Mouse (Mus musculus) MEL (cell line): ENCODE results near the gene Chrng. TPM values are rescaled to one million over a fixed set of nuclear protein-coding genes. Genes with fewer than 3 reads are reported as not detected.

ENCODE experiments used
- DNase-seq: peaks from one replicate; pipeline ENCODE4 v3.0.0; 2011; ENCODE audit warnings: low read depth, low spot score
- H3K27ac ChIP-seq: 2 replicates; pipeline ENCODE4 v1.5.1; 2012; ENCODE audit warnings: low read depth, mild to moderate bottlenecking, control low read depth, low read length, moderate library complexity; ENCODE audit not compliant: control insufficient read depth
- H3K27me3 ChIP-seq, 2 experiments: fragments of 150-350 bp in 1 of 2; sonication (generic) in 1 of 2; 2 replicates each; pipeline ENCODE4 v1.6.1; 2012; ENCODE audit warnings: low read length in 2 of 2, mild to moderate bottlenecking in 2 of 2, improper control_type of control experiment in 1 of 2, moderate library complexity in 1 of 2; ENCODE audit not compliant: insufficient read depth in 2 of 2, control insufficient read depth in 1 of 2
- H3K36me3 ChIP-seq, 2 experiments: 2 replicates each; pipeline ENCODE4 v1.6.1; 2012 to 2014; ENCODE audit warnings: low read length in 2 of 2, improper control_type of control experiment in 1 of 2, inconsistent platforms in 1 of 2, mild to moderate bottlenecking in 1 of 2; ENCODE audit not compliant: insufficient read depth in 2 of 2, control insufficient read depth in 1 of 2
- H3K4me1 ChIP-seq, 2 experiments: fragments of 150-350 bp in 1 of 2; sonication (generic) in 1 of 2; 2 replicates each; pipeline ENCODE4 v1.6.1; 2012; ENCODE audit warnings: low read length in 2 of 2, improper control_type of control experiment in 1 of 2, mild to moderate bottlenecking in 1 of 2; ENCODE audit not compliant: insufficient read depth in 2 of 2, control insufficient read depth in 1 of 2
- H3K4me3 ChIP-seq, 2 experiments: fragments of 150-350 bp in 1 of 2; sonication (generic) in 1 of 2; 2 replicates each; pipeline ENCODE4 v1.5.1; 2012; ENCODE audit warnings: low read depth in 2 of 2, low read length in 2 of 2, mild to moderate bottlenecking in 2 of 2, moderate library complexity in 2 of 2, control low read depth in 1 of 2, improper control_type of control experiment in 1 of 2; ENCODE audit not compliant: control insufficient read depth in 1 of 2, insufficient read depth in 1 of 2
- H3K79me2 ChIP-seq: 2 replicates; pipeline ENCODE4 v1.6.1; 2012; ENCODE audit warnings: mild to moderate bottlenecking, low read length, moderate library complexity; ENCODE audit not compliant: control insufficient read depth, poor library complexity, insufficient read depth
- H3K9ac ChIP-seq: 2 replicates; pipeline ENCODE4 v1.6.1; 2012; ENCODE audit warnings: low read depth, mild to moderate bottlenecking, control low read depth, low read length, moderate library complexity; ENCODE audit not compliant: control insufficient read depth, poor library complexity, severe bottlenecking
- H3K9me3 ChIP-seq: fragments of 150-350 bp; sonication (generic); replicated peaks from 2 replicates; pipeline ENCODE4 v1.6.1; 2012; ENCODE audit warnings: mild to moderate bottlenecking, low read length, improper control_type of control experiment, moderate library complexity; ENCODE audit not compliant: insufficient read depth
- BHLHE40 ChIP-seq: IDR thresholded peaks from 2 replicates; pipeline ENCODE4 v1.6.1; 2012; ENCODE audit warnings: low read depth, mild to moderate bottlenecking, inconsistent platforms, low read length, improper control_type of control experiment, borderline replicate concordance
- CHD2 ChIP-seq: IDR thresholded peaks from 2 replicates; pipeline ENCODE4 v1.6.1; 2011; ENCODE audit warnings: low read length, improper control_type of control experiment
- CTCF ChIP-seq, 3 experiments: IDR thresholded peaks in 2 of 3; conservative IDR thresholded peaks in 1 of 3; 2 replicates each; pipeline ENCODE4 v1.5.1; 2011 to 2012; ENCODE audit warnings: low read length in 3 of 3, low read depth in 2 of 3, mild to moderate bottlenecking in 2 of 3, improper control_type of control experiment in 1 of 3, inconsistent platforms in 1 of 3, mixed read lengths in 1 of 3, moderate library complexity in 1 of 3; ENCODE audit not compliant: control insufficient read depth in 1 of 3, insufficient read depth in 1 of 3, poor library complexity in 1 of 3, severe bottlenecking in 1 of 3
- E2F4 ChIP-seq: IDR thresholded peaks from 2 replicates; pipeline ENCODE4 v1.6.1; 2011; ENCODE audit warnings: low read depth, low read length, improper control_type of control experiment, borderline replicate concordance
- EP300 ChIP-seq, 2 experiments: IDR thresholded peaks; 2 replicates each; pipeline ENCODE4 v1.6.1; 2011; ENCODE audit warnings: improper control_type of control experiment in 2 of 2, low read length in 2 of 2, low read depth in 1 of 2, mild to moderate bottlenecking in 1 of 2
- ETS1 ChIP-seq: IDR thresholded peaks from 2 replicates; pipeline ENCODE4 v1.6.1; 2012; ENCODE audit warnings: low read depth, mild to moderate bottlenecking, inconsistent platforms, low read length, improper control_type of control experiment, moderate library complexity
- GABPA ChIP-seq: IDR thresholded peaks from 2 replicates; pipeline ENCODE4 v1.6.1; 2012; ENCODE audit warnings: low read depth, mild to moderate bottlenecking, inconsistent platforms, low read length, improper control_type of control experiment, moderate library complexity
- GATA1 ChIP-seq: IDR thresholded peaks from 2 replicates; pipeline ENCODE4 v1.6.1; 2011; ENCODE audit warnings: low read depth, low read length, improper control_type of control experiment
- HCFC1 ChIP-seq: IDR thresholded peaks from 2 replicates; pipeline ENCODE4 v1.6.1; 2012; ENCODE audit warnings: low read depth, mild to moderate bottlenecking, inconsistent platforms, low read length, improper control_type of control experiment, moderate library complexity
- MAFK ChIP-seq: IDR thresholded peaks from 2 replicates; pipeline ENCODE4 v1.6.1; 2011; ENCODE audit warnings: low read depth, mild to moderate bottlenecking, low read length, improper control_type of control experiment, borderline replicate concordance
- MAX ChIP-seq: IDR thresholded peaks from 2 replicates; pipeline ENCODE4 v1.6.1; 2011; ENCODE audit warnings: low read length, improper control_type of control experiment
- MAZ ChIP-seq: IDR thresholded peaks from 2 replicates; pipeline ENCODE4 v1.6.1; 2012; ENCODE audit warnings: low read depth, mild to moderate bottlenecking, inconsistent platforms, low read length, improper control_type of control experiment
- MEF2A ChIP-seq: IDR thresholded peaks from 2 replicates; pipeline ENCODE4 v1.6.1; 2014; ENCODE audit warnings: low read depth, mild to moderate bottlenecking, inconsistent platforms, low read length, improper control_type of control experiment; ENCODE audit not compliant: poor library complexity, insufficient replicate concordance, severe bottlenecking; ENCODE audit errors: extremely low read depth
- MXI1 ChIP-seq: IDR thresholded peaks from 2 replicates; pipeline ENCODE4 v1.6.1; 2011; ENCODE audit warnings: mild to moderate bottlenecking, low read depth, low read length, improper control_type of control experiment
- MYB ChIP-seq: IDR thresholded peaks from 2 replicates; pipeline ENCODE4 v1.6.1; 2011; ENCODE audit warnings: mild to moderate bottlenecking, low read depth, low read length, improper control_type of control experiment
- MYC ChIP-seq: IDR thresholded peaks from 2 replicates; pipeline ENCODE4 v1.6.1; 2011; ENCODE audit warnings: low read depth, mild to moderate bottlenecking, low read length, improper control_type of control experiment, moderate library complexity
- NELFE ChIP-seq: IDR thresholded peaks from 2 replicates; pipeline ENCODE4 v1.6.1; 2011; ENCODE audit warnings: low read depth, low read length, improper control_type of control experiment
- NRF1 ChIP-seq: IDR thresholded peaks from 2 replicates; pipeline ENCODE4 v1.6.1; 2014; ENCODE audit warnings: low read depth, mild to moderate bottlenecking, inconsistent platforms, low read length, improper control_type of control experiment, moderate library complexity; ENCODE audit not compliant: poor library complexity, insufficient read depth, severe bottlenecking
- POLR2A ChIP-seq, 2 experiments: IDR thresholded peaks; 2 replicates each; pipeline ENCODE4 v1.6.1; 2011 to 2012; ENCODE audit warnings: low read length in 2 of 2, mild to moderate bottlenecking in 2 of 2, control low read depth in 1 of 2, improper control_type of control experiment in 1 of 2, low read depth in 1 of 2, moderate library complexity in 1 of 2; ENCODE audit not compliant: control insufficient read depth in 1 of 2, insufficient read depth in 1 of 2, poor library complexity in 1 of 2
- POLR2AphosphoS5 ChIP-seq: IDR thresholded peaks from 2 replicates; pipeline ENCODE4 v1.6.1; 2012; ENCODE audit warnings: low read depth, borderline replicate concordance, mild to moderate bottlenecking, inconsistent platforms, low read length, moderate library complexity, mixed read lengths
- SIN3A ChIP-seq: IDR thresholded peaks from 2 replicates; pipeline ENCODE4 v1.6.1; 2012; ENCODE audit warnings: low read length, improper control_type of control experiment, inconsistent platforms
- UBTF ChIP-seq: IDR thresholded peaks from 2 replicates; pipeline ENCODE4 v1.6.1; 2012; ENCODE audit warnings: low read depth, mild to moderate bottlenecking, inconsistent platforms, low read length, improper control_type of control experiment, moderate library complexity, borderline replicate concordance; ENCODE audit not compliant: insufficient read depth
- ZC3H11A ChIP-seq: IDR thresholded peaks from 2 replicates; pipeline ENCODE4 v1.6.1; 2012; ENCODE audit warnings: low read depth, mild to moderate bottlenecking, inconsistent platforms, low read length, improper control_type of control experiment
- ZMIZ1 ChIP-seq: IDR thresholded peaks from 2 replicates; pipeline ENCODE4 v1.6.1; 2012; ENCODE audit warnings: low read depth, mild to moderate bottlenecking, inconsistent platforms, low read length, improper control_type of control experiment, moderate library complexity
- ZNF384 ChIP-seq: IDR thresholded peaks from 2 replicates; pipeline ENCODE4 v1.6.1; 2012; ENCODE audit warnings: low read depth, mild to moderate bottlenecking, inconsistent platforms, low read length, improper control_type of control experiment
- polyA plus RNA-seq, 2 experiments: library from polyadenylated mRNA; stranded (reverse) in 1 of 2; unstranded in 1 of 2; fragments of >175 nt in 1 of 2; fragments of >200 nt in 1 of 2; gene quantifications; 2 replicates each; pipeline versions ENCODE4 v1.2.1 to v1.2.4; 2012; ENCODE audit warnings: low replicate concordance in 2 of 2, low read depth in 1 of 2; ENCODE audit not compliant: insufficient read length in 2 of 2, insufficient read depth in 1 of 2, missing spikeins in 1 of 2
- total RNA-seq: library from RNA; depleted of rRNA; stranded (reverse); fragments of 300-350 nt; gene quantifications from 2 replicates; pipeline ENCODE4 v1.2.3, GENCODE M21; 2012

Chrng gene
- total and polyA plus RNA-seq, 3 experiments = not detected

DNA sequence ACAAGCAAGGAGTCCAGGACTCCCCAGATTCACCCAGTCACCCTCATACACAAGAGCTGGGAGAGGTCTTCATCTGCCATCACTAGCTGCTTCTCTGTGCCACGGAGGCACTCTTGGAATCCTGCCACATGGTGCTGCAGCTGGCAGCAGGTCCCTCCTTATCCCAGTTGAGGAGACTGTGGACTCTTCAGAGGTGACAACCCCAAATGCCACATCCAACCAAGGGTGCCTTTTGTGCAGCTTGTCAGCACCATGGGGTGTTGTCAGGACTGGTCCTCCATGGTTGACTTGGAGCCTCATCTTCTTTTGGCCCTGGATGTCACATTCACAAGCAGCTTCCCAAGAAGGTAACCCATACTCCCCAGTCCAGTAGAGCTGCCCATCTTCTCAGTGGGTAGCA, 2.6 kb upstream of the Chrng start:
- peaks cover 0 to 11% of the 10 kb centered on the region in 2 experiments for H3K27me3 ChIP-seq
- H3K9ac ChIP-seq = no peak overlapping the region
- no peak for DNase-seq
- no peaks in the 10 kb centered on the region for H3K9me3 ChIP-seq
- H3K4me3 ChIP-seq = no peak overlapping the region
- H3K27ac ChIP-seq = no peak overlapping the region
- H3K79me2 ChIP-seq = no peaks in the 10 kb centered on the region
- H3K4me1 ChIP-seq = no peaks in the 10 kb centered on the region
- H3K36me3 ChIP-seq = no peaks in the 10 kb centered on the region
- TF ChIP-seq GABPA (no peak), ZC3H11A (no peak), NRF1 (no peak), SIN3A (no peak), HCFC1 (no peak), MAFK (no peak), POLR2AphosphoS5 (no peak), NELFE (no peak), MXI1 (no peak), BHLHE40 (no peak), ETS1 (no peak), MYB (no peak), E2F4 (no peak), ZNF384 (no peak), UBTF (no peak)

DNA sequence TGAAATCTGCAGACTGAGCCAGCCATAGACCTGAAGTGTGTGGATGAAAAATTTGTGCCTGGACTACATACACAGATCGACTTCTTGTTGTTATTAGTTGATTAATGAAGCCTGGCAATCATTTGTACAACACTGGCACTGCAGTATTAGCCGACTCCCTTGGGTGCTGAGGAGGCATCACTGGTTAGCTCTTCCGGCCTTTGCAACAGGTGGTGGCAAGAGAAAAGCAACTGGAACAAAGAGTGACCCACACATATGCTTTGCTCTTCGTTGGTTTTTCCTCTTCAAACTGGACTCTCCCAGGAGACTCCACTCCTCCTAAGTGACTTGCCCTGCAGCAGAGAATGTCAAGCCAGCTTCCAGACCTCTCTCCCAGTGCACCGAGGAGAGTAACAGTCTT, 678 bp upstream of the Chrng start:
- H3K36me3 ChIP-seq = no peaks in the 10 kb centered on the region
- H3K9ac ChIP-seq = no peak overlapping the region
- no peak overlapping the region for H3K27ac ChIP-seq
- H3K9me3 ChIP-seq = no peaks in the 10 kb centered on the region
- DNase-seq = no peak
- no peak for TF ChIP-seq MYB
- TF ChIP-seq CHD2 = no peak
- TF ChIP-seq MAX = no peak
- no peak for TF ChIP-seq CTCF (IDR thresholded peaks at IDR 0.05 in 2 of 3, conservative IDR thresholded peaks at IDR 0.05 in 1 of 3; ENCODE audit: control insufficient read depth in 1 of 3, insufficient read depth in 1 of 3, low read depth in 2 of 3, low read length in 3 of 3, poor library complexity in 1 of 3, severe bottlenecking in 1 of 3)
- TF ChIP-seq MYC = no peak
- TF ChIP-seq BHLHE40 = no peak
- TF ChIP-seq MEF2A = no peak
- TF ChIP-seq ZC3H11A = no peak
- no peak for TF ChIP-seq NRF1
- TF ChIP-seq POLR2AphosphoS5 = no peak
- TF ChIP-seq POLR2A (IDR thresholded peaks at IDR 0.05; ENCODE audit: control insufficient read depth in 1 of 2, insufficient read depth in 1 of 2, low read depth in 1 of 2, low read length in 2 of 2, poor library complexity in 1 of 2) = no peak
- TF ChIP-seq EP300 (IDR thresholded peaks at IDR 0.05; ENCODE audit: low read depth in 1 of 2, low read length in 2 of 2) = no peak
- no peak for TF ChIP-seq MAZ
- TF ChIP-seq GATA1 = no peak
- TF ChIP-seq ZMIZ1 = no peak
- TF ChIP-seq ZNF384 = no peak
- no peaks in the 10 kb centered on the region for H3K4me1 ChIP-seq
- H3K79me2 ChIP-seq = no peaks in the 10 kb centered on the region
- peaks cover 0 to 3% of the 10 kb centered on the region in 2 experiments; a peak in 3 of 4 replicates for H3K27me3 ChIP-seq
- no peak overlapping the region for H3K4me3 ChIP-seq
